Mouse (Mus musculus): ENCODE results near the gene Shank2. TPM values are rescaled to one million over a fixed set of nuclear protein-coding genes. Genes with fewer than 3 reads are reported as not detected.

Gene Shank2
- polyA plus RNA-seq, 1 experiment from 2014 or later: 0.49 TPM

DNA sequence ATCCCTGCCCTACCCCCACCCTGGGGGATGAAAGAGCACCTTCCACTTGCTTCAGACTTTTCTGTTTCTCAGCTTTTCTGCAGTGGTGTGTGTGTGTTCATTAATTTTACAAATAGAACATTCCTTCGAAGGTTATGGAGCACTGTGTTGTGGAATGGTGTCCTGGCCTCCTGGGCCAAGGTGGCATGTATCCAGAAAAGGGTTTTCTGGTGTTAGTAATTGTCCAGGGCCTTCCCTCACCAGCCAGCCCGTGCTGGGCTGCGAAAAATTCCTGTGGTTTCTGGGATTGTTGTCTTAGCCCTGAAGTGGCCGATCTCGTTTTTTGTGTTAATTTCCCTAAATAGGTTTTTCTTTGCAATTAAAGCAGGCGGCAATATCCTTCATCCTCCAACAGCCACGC, 289.8 kb downstream of the Shank2 start:
- 54% methylated on average over 7 of the region's 7 CpGs for WGBS
- H3K9me3 ChIP-seq (ENCODE audit: control insufficient read depth, low read length): no peaks in the 10 kb centered on the region
- H3K4me1 ChIP-seq (ENCODE audit: control insufficient read depth in 2 of 2, insufficient read depth in 2 of 2, low read length in 2 of 2): no peaks in the 10 kb centered on the region
- no peak for ATAC-seq (ENCODE audit: insufficient number of reproducible peaks, insufficient read depth, low FRiP score, low read depth)
- no peak overlapping the region for H3K9ac ChIP-seq (ENCODE audit: low read length)
- H3K27ac ChIP-seq (replicated peaks in 1 of 2; ENCODE audit: control insufficient read depth in 1 of 2, insufficient read depth in 1 of 2, low read depth in 2 of 2, low read length in 2 of 2): no peak overlapping the region
- H3K36me3 ChIP-seq (ENCODE audit: control insufficient read depth, insufficient read depth, low read length): no peaks in the 10 kb centered on the region
- H3K4me3 ChIP-seq (ENCODE audit: control insufficient read depth in 1 of 2, insufficient read depth in 1 of 2, low read depth in 1 of 2, low read length in 2 of 2): no peak overlapping the region
- peaks cover 7% of the 10 kb centered on the region; the same call in 1 of the 2 replicates for H3K27me3 ChIP-seq (ENCODE audit: control insufficient read depth, insufficient read depth, low read length)
- no peak overlapping the region for H3K4me2 ChIP-seq (ENCODE audit: low read length)

DNA sequence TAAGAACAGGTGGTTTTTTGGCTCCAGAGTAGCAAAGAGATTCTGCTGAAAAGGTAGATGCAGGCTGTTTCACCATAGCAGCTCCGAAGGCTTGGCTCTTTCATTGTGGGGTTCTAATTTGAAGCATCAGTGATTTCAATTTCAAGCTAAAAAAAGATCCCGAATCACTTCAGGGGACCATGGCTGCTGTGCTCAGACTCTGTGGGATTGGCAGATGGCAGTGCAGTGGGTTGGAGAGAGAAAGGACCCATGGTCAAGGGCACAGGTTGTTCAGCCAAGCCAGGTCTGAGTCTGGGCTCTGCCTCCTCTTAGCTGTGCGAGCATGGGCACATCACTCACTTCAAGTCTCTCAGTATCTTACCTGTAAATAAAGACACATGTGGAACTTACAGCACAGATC, 291.9 kb downstream of the Shank2 start:
- no peaks in the 10 kb centered on the region for H3K9me3 ChIP-seq (ENCODE audit: control insufficient read depth, low read length)
- no peak overlapping the region for H3K27ac ChIP-seq (replicated peaks in 1 of 2; ENCODE audit: control insufficient read depth in 1 of 2, insufficient read depth in 1 of 2, low read depth in 2 of 2, low read length in 2 of 2)
- no peaks in the 10 kb centered on the region for H3K36me3 ChIP-seq (ENCODE audit: control insufficient read depth, insufficient read depth, low read length)
- H3K4me3 ChIP-seq (ENCODE audit: control insufficient read depth in 1 of 2, insufficient read depth in 1 of 2, low read depth in 1 of 2, low read length in 2 of 2): no peak overlapping the region
- peaks cover 7% of the 10 kb centered on the region; the same call in 1 of the 2 replicates for H3K27me3 ChIP-seq (ENCODE audit: control insufficient read depth, insufficient read depth, low read length)
- no peak overlapping the region for H3K4me2 ChIP-seq (ENCODE audit: low read length)
- 73% methylated on average over 3 of the region's 3 CpGs for WGBS
- H3K9ac ChIP-seq (ENCODE audit: low read length): no peak overlapping the region
- H3K4me1 ChIP-seq (ENCODE audit: control insufficient read depth in 2 of 2, insufficient read depth in 2 of 2, low read length in 2 of 2): no peaks in the 10 kb centered on the region
- no peak for ATAC-seq (ENCODE audit: insufficient number of reproducible peaks, insufficient read depth, low FRiP score, low read depth)

DNA sequence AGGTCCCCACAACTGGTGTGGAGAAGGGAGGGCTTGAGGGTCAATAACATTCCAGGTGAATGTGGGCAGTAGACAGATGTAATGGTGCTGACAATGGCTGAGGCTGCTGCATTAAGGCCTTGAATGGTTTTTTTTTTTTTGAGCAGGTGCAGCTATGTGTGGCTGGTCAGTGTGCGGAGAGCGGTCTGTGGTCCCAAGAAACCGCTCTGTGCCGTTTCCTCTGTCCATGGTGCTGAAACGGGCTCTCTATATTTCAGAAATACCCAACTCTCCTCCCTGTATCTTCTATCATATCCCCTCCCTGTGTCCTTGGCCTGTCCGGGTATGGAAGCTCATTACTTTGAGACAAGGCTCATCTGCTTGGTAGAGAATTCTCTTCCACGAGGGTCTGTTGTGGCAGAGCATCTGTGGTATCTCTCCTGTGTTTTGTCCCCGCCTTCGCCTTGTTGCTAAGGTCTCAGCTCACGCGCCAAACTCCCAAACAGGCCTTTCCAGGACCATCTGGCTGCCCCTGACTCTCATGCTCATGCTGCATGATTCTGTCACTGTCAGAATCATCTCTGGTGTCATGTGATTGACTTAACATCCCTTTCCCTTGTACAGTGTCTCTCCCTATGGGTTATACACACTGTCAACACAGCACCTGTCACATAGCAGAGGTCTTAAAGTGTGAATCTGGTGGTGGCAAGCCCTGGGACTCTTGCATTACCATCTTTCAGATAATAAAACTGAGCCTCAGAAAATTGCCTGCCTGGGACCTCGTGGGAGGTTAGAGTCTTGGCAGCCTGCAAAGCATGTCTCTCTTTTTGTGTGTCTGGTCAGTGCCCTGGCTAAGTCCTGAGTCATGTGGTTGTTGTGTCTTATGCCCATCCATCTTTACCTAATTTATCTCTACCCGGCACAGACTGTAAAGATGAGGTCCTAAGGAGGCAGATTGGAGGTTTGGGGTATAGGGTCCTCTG, 292.8 kb downstream of the Shank2 start:
- H3K9me3 ChIP-seq (ENCODE audit: control insufficient read depth, low read length): no peaks in the 10 kb centered on the region
- H3K27me3 ChIP-seq (ENCODE audit: control insufficient read depth, insufficient read depth, low read length): peaks cover 7% of the 10 kb centered on the region; the same call in 1 of the 2 replicates
- H3K4me1 ChIP-seq (ENCODE audit: control insufficient read depth in 2 of 2, insufficient read depth in 2 of 2, low read length in 2 of 2): no peaks in the 10 kb centered on the region
- ATAC-seq (ENCODE audit: insufficient number of reproducible peaks, insufficient read depth, low FRiP score, low read depth): no peak
- H3K4me3 ChIP-seq (ENCODE audit: control insufficient read depth in 1 of 2, insufficient read depth in 1 of 2, low read depth in 1 of 2, low read length in 2 of 2): no peak overlapping the region
- H3K36me3 ChIP-seq (ENCODE audit: control insufficient read depth, insufficient read depth, low read length): no peaks in the 10 kb centered on the region
- no peak overlapping the region for H3K9ac ChIP-seq (ENCODE audit: low read length)
- no peak overlapping the region for H3K4me2 ChIP-seq (ENCODE audit: low read length)
- no peak overlapping the region for H3K27ac ChIP-seq (replicated peaks in 1 of 2; ENCODE audit: control insufficient read depth in 1 of 2, insufficient read depth in 1 of 2, low read depth in 2 of 2, low read length in 2 of 2)
- 34% methylated on average over 13 of the region's 13 CpGs for WGBS

DNA sequence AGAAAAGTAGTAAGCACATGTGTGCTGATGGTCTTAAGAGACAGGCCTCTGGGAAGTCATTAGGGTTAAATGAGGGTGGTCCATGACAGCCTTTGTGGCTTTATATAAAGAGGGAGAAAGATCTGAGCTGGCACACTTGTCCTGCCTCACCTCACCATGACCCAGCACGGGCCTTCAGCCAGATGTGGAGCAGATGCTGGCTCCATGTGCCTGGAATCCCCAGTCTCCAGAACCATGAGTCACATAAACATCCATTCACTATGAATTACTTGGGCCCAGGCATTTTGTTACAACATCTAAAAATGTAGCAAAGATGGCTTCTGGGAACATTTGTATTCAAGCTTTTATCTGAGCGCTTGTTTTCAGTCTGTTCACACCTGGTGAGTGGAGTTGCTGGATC, 297.6 kb downstream of the Shank2 start:
- H3K36me3 ChIP-seq (ENCODE audit: control insufficient read depth, insufficient read depth, low read length): no peaks in the 10 kb centered on the region
- no peak overlapping the region for H3K9ac ChIP-seq (ENCODE audit: low read length)
- no peak overlapping the region for H3K27ac ChIP-seq (replicated peaks in 1 of 2; ENCODE audit: control insufficient read depth in 1 of 2, insufficient read depth in 1 of 2, low read depth in 2 of 2, low read length in 2 of 2)
- H3K4me3 ChIP-seq (ENCODE audit: control insufficient read depth in 1 of 2, insufficient read depth in 1 of 2, low read depth in 1 of 2, low read length in 2 of 2): no peak overlapping the region
- H3K4me2 ChIP-seq (ENCODE audit: low read length): no peak overlapping the region
- H3K27me3 ChIP-seq (ENCODE audit: control insufficient read depth, insufficient read depth, low read length): no peaks in the 10 kb centered on the region
- no peaks in the 10 kb centered on the region for H3K9me3 ChIP-seq (ENCODE audit: control insufficient read depth, low read length)
- no peak for ATAC-seq (ENCODE audit: insufficient number of reproducible peaks, insufficient read depth, low FRiP score, low read depth)
- WGBS: 77% methylated on average over 2 of the region's 2 CpGs
- H3K4me1 ChIP-seq (ENCODE audit: control insufficient read depth in 2 of 2, insufficient read depth in 2 of 2, low read length in 2 of 2): no peaks in the 10 kb centered on the region

DNA sequence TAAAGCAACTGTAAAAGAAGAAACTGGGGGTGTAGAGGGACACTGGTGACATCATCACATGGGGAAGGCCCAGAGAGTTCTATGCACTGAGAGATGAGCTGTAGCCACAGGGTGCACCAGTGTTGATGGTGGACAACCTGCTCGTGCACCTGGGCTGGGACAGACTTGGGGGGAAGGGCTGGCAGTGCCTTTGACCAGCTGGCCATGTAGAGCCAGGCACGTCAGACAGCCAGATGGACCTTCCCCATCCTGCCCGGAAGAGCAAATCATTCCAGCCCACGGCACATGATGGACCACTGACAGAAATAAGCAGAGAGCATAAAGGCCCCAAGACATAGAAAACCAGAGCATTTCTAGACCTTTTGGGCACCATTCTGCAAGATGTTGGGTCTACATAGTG, 299.9 kb downstream of the Shank2 start:
- Histone ChIP-seq H3K27me3 (ENCODE audit: control insufficient read depth, insufficient read depth, low read length) (no peaks in the 10 kb centered on the region), H3K9ac (ENCODE audit: low read length) (no peak overlapping the region), H3K4me1 (ENCODE audit: control insufficient read depth in 2 of 2, insufficient read depth in 2 of 2, low read length in 2 of 2) (no peaks in the 10 kb centered on the region), H3K4me2 (ENCODE audit: low read length) (no peak overlapping the region), H3K4me3 (ENCODE audit: control insufficient read depth in 1 of 2, insufficient read depth in 1 of 2, low read depth in 1 of 2, low read length in 2 of 2) (no peak overlapping the region), H3K36me3 (ENCODE audit: control insufficient read depth, insufficient read depth, low read length) (no peaks in the 10 kb centered on the region), H3K9me3 (ENCODE audit: control insufficient read depth, low read length) (no peaks in the 10 kb centered on the region), H3K27ac (replicated peaks in 1 of 2; ENCODE audit: control insufficient read depth in 1 of 2, insufficient read depth in 1 of 2, low read depth in 2 of 2, low read length in 2 of 2) (no peak overlapping the region)
- no peak for ATAC-seq (ENCODE audit: insufficient number of reproducible peaks, insufficient read depth, low FRiP score, low read depth)
- 73% methylated on average over 4 of the region's 4 CpGs for WGBS

DNA sequence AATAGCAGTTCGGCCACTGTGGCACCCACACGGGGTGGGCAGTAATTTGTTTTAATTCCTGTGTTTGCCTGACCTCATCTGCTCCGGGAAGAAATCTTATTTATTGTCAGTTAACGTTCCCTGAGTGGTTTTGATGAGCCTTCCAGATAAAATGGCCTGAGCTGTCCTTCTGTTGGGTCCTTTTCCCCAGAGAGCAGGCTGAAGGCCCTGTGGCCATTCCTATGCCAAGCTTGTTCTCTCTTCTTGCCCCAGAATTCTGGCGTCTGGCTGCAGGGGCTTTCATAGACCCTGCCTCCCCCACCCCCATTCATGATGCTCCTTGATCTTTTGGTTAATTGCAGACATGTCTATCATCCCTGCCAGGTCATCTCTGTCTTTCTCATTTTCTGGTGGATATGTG, 300.8 kb downstream of the Shank2 start:
- no peak for ATAC-seq (ENCODE audit: insufficient number of reproducible peaks, insufficient read depth, low FRiP score, low read depth)
- no peak overlapping the region for H3K4me2 ChIP-seq (ENCODE audit: low read length)
- no peak overlapping the region for H3K9ac ChIP-seq (ENCODE audit: low read length)
- WGBS: 74% methylated on average over 5 of the region's 5 CpGs
- H3K36me3 ChIP-seq (ENCODE audit: control insufficient read depth, insufficient read depth, low read length): no peaks in the 10 kb centered on the region
- H3K27me3 ChIP-seq (ENCODE audit: control insufficient read depth, insufficient read depth, low read length): no peaks in the 10 kb centered on the region
- no peak overlapping the region for H3K4me3 ChIP-seq (ENCODE audit: control insufficient read depth in 1 of 2, insufficient read depth in 1 of 2, low read depth in 1 of 2, low read length in 2 of 2)
- no peaks in the 10 kb centered on the region for H3K4me1 ChIP-seq (ENCODE audit: control insufficient read depth in 2 of 2, insufficient read depth in 2 of 2, low read length in 2 of 2)
- H3K27ac ChIP-seq (replicated peaks in 1 of 2; ENCODE audit: control insufficient read depth in 1 of 2, insufficient read depth in 1 of 2, low read depth in 2 of 2, low read length in 2 of 2): no peak overlapping the region
- no peaks in the 10 kb centered on the region for H3K9me3 ChIP-seq (ENCODE audit: control insufficient read depth, low read length)

DNA sequence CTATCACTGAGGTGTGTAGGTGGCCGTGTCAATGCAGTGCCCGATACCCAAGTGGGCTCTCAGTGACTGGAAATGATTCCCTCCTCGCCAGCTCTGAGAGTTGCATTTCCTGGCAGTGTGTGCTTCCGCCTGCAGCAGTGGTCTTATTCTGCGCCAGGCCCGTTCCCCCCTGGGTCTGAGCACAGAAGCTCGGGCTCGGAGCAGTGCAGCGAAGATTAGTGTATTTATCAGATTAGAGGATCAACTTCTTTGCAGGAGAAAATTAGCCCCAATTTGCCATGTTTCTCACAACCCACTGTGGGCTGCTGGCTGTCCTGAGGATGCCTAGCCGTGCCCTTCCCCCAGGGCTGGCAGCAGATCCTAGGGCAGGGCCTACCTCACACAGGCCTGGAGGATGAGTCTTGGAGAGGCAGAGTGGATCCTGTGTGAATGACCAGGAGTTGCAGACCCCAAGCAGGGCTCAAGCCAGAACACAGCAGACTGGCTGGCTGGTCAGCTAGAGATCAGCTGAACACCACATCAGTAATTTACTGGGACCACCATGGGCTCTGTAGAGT, 306.2 kb downstream of the Shank2 start:
- Histone ChIP-seq H3K9ac (ENCODE audit: low read length) (no peak overlapping the region), H3K4me1 (ENCODE audit: control insufficient read depth in 2 of 2, insufficient read depth in 2 of 2, low read length in 2 of 2) (no peaks in the 10 kb centered on the region), H3K4me2 (ENCODE audit: low read length) (no peak overlapping the region), H3K27ac (replicated peaks in 1 of 2; ENCODE audit: control insufficient read depth in 1 of 2, insufficient read depth in 1 of 2, low read depth in 2 of 2, low read length in 2 of 2) (no peak overlapping the region), H3K27me3 (ENCODE audit: control insufficient read depth, insufficient read depth, low read length) (no peaks in the 10 kb centered on the region), H3K9me3 (ENCODE audit: control insufficient read depth, low read length) (no peaks in the 10 kb centered on the region), H3K36me3 (ENCODE audit: control insufficient read depth, insufficient read depth, low read length) (no peaks in the 10 kb centered on the region), H3K4me3 (ENCODE audit: control insufficient read depth in 1 of 2, insufficient read depth in 1 of 2, low read depth in 1 of 2, low read length in 2 of 2) (no peak overlapping the region)
- WGBS: 77% methylated on average over 10 of the region's 10 CpGs
- no peak for ATAC-seq (ENCODE audit: insufficient number of reproducible peaks, insufficient read depth, low FRiP score, low read depth)

Data from heart, embryonic 14.5 days (tissue).